Mouse (Mus musculus) liver, embryonic 12.5 days (tissue): Measurements from ENCODE around the gene Dcpp1. TPM values are rescaled to one million over a fixed set of nuclear protein-coding genes. Genes with fewer than 3 reads are reported as not detected.
"Not testable (repeated sequence)": the region's sequence is repeated elsewhere in the genome, so short reads cannot be mapped to it uniquely, and the experiment has no call there.

ENCODE experiments used
- ATAC-seq: fragments of 200-750 bp; cut with Nextera tagmentation; 2 replicates; pipeline ENCODE4 v1.8.0; 2017; ENCODE audit warnings: moderate number of reproducible peaks, mild to moderate bottlenecking, moderate library complexity
- H3K27ac ChIP-seq: fragments of 300-500 bp; sonication (generic); 2 replicates; pipeline ENCODE4 v1.5.1; 2016; ENCODE audit warnings: mild to moderate bottlenecking
- H3K27me3 ChIP-seq: fragments of 300-500 bp; sonication (generic); replicated peaks from 2 replicates; pipeline ENCODE4 v1.6.1; 2016; ENCODE audit warnings: mild to moderate bottlenecking, moderate library complexity
- H3K36me3 ChIP-seq: fragments of 300-500 bp; sonication (generic); 2 replicates; pipeline ENCODE4 v1.6.1; 2016; ENCODE audit warnings: mild to moderate bottlenecking, moderate library complexity
- H3K4me1 ChIP-seq: fragments of 300-500 bp; sonication (generic); 2 replicates; pipeline ENCODE4 v1.6.1; 2016
- H3K4me2 ChIP-seq: fragments of 300-500 bp; sonication (generic); 2 replicates; pipeline ENCODE4 v1.6.1; 2016; ENCODE audit warnings: mild to moderate bottlenecking, moderate library complexity
- H3K4me3 ChIP-seq: fragments of 300-500 bp; sonication (generic); 2 replicates; pipeline ENCODE4 v1.5.1; 2016; ENCODE audit warnings: mild to moderate bottlenecking, moderate library complexity
- H3K9ac ChIP-seq: fragments of 300-500 bp; sonication (generic); 2 replicates; pipeline ENCODE4 v1.6.1; 2016; ENCODE audit warnings: mild to moderate bottlenecking, moderate library complexity
- H3K9me3 ChIP-seq: fragments of 300-500 bp; sonication (generic); replicated peaks from 2 replicates; pipeline ENCODE4 v1.6.1; 2016; ENCODE audit warnings: mild to moderate bottlenecking, moderate library complexity
- WGBS: fragments of 180-500 bp; shearing (Covaris S2); methylation state at CpG from one replicate; pipeline ENCODE4 v1.1.7; 2016; ENCODE audit not compliant: insufficient replicate concordance; 5-methylcytosine and 5-hydroxymethylcytosine counted together
- polyA plus RNA-seq: library from polyadenylated mRNA; unstranded; fragments of >200 nt; fragmentation: Nextera tagmentation; extraction: Ambion mirVana; gene quantifications from 2 replicates; pipeline ENCODE4 v1.2.1, GENCODE M21; 2016

Dcpp1 gene
- polyA plus RNA-seq, 1 experiment from 2014 or later: not detected

GRCm38 (mm10) chr17:23857913-23858312 lies 22.8 kb upstream of the Dcpp1 start:
- no peak for ATAC-seq
- Histone ChIP-seq H3K27ac (no peak overlapping the region), H3K4me2 (no peak overlapping the region), H3K36me3 (no peaks in the 10 kb centered on the region), H3K9me3 (no peaks in the 10 kb centered on the region), H3K9ac (no peak overlapping the region), H3K4me1 (no peaks in the 10 kb centered on the region), H3K4me3 (no peak overlapping the region), H3K27me3 (peaks cover 5% of the 10 kb centered on the region; the same call in 1 of the 2 replicates)
- WGBS: 71% methylated on average over 2 of the region's 2 CpGs

- no peaks in the 10 kb centered on the region for H3K36me3 ChIP-seq
- no peak overlapping the region for H3K4me3 ChIP-seq
- H3K4me2 ChIP-seq: no peak overlapping the region
- WGBS: 63% methylated on average over 4 of the region's 4 CpGs
- H3K27ac ChIP-seq: no peak overlapping the region
- H3K27me3 ChIP-seq: 0 out of 2 replicates have a peak, but pooled peaks cover 5% of the 10 kb centered on the region
- ATAC-seq: no peak
- H3K4me1 ChIP-seq: no peaks in the 10 kb centered on the region
- H3K9ac ChIP-seq: no peak overlapping the region
- H3K9me3 ChIP-seq: no peaks in the 10 kb centered on the region
Measured at GRCm38 (mm10) chr17:23862926-23863325, 17.8 kb upstream of the Dcpp1 start.

GRCm38 (mm10) chr17:23867756-23868155 lies 12.9 kb upstream of the Dcpp1 start, which contains the start of gene Prss21:
Gene Prss21, plus strand, starts transcription at chr17:23868056.
- WGBS: 65% methylated on average over 15 of the region's 15 CpGs
- no peak within 1 kb of the TSS for H3K4me3 ChIP-seq
- no peak within 1 kb of the TSS for H3K27ac ChIP-seq
- H3K9ac ChIP-seq: no peak within 1 kb of the TSS
- no peak for ATAC-seq
- H3K36me3 ChIP-seq: no peaks in the 10 kb centered on the region
- H3K4me2 ChIP-seq: no peak within 1 kb of the TSS
- no peaks in the 10 kb centered on the region for H3K9me3 ChIP-seq
- H3K4me1 ChIP-seq: no peaks in the 10 kb centered on the region
- no peaks in the 10 kb centered on the region for H3K27me3 ChIP-seq

- Histone ChIP-seq H3K27ac (no peak overlapping the region), H3K27me3 (no peaks in the 10 kb centered on the region), H3K4me1 (no peaks in the 10 kb centered on the region), H3K9ac (no peak overlapping the region), H3K4me3 (no peak overlapping the region), H3K36me3 (no peaks in the 10 kb centered on the region), H3K9me3 (no peaks in the 10 kb centered on the region), H3K4me2 (no peak overlapping the region)
- ATAC-seq: no peak
- WGBS: 69% methylated on average over 11 of the region's 11 CpGs
Measured at GRCm38 (mm10) chr17:23868513-23868912, 12.2 kb upstream of the Dcpp1 start.

- no peak overlapping the region for H3K4me2 ChIP-seq
- no peak overlapping the region for H3K4me3 ChIP-seq
- no peaks in the 10 kb centered on the region for H3K4me1 ChIP-seq
- H3K27ac ChIP-seq: no peak overlapping the region
- no peak for ATAC-seq
- 41% methylated on average over 8 of the region's 8 CpGs for WGBS
- no peaks in the 10 kb centered on the region for H3K9me3 ChIP-seq
- H3K36me3 ChIP-seq: no peaks in the 10 kb centered on the region
- H3K27me3 ChIP-seq: no peaks in the 10 kb centered on the region
- H3K9ac ChIP-seq: no peak overlapping the region
Measured at GRCm38 (mm10) chr17:23873884-23874856, 6.5 kb upstream of the Dcpp1 start.

- Histone ChIP-seq H3K27ac (no peak overlapping the region), H3K4me3 (no peak overlapping the region), H3K9me3 (no peaks in the 10 kb centered on the region), H3K36me3 (no peaks in the 10 kb centered on the region), H3K4me2 (no peak overlapping the region), H3K27me3 (no peaks in the 10 kb centered on the region), H3K4me1 (no peaks in the 10 kb centered on the region), H3K9ac (no peak overlapping the region)
- WGBS: 35% methylated on average over 3 of the region's 3 CpGs
- ATAC-seq: no peak
Measured at GRCm38 (mm10) chr17:23876741-23877140, 3.9 kb upstream of the Dcpp1 start.

GRCm38 (mm10) chr17:23877166-23877565 lies 3.5 kb upstream of the Dcpp1 start:
- H3K4me2 ChIP-seq: no peak overlapping the region
- no peak overlapping the region for H3K27ac ChIP-seq
- no peak overlapping the region for H3K9ac ChIP-seq
- H3K4me1 ChIP-seq: no peaks in the 10 kb centered on the region
- no peaks in the 10 kb centered on the region for H3K27me3 ChIP-seq
- 81% methylated on average over 2 of the region's 2 CpGs for WGBS
- H3K4me3 ChIP-seq: no peak overlapping the region
- no peak for ATAC-seq
- H3K9me3 ChIP-seq: no peaks in the 10 kb centered on the region
- no peaks in the 10 kb centered on the region for H3K36me3 ChIP-seq

- not testable (repeated sequence) for H3K9ac ChIP-seq, H3K4me1 ChIP-seq, ATAC-seq, H3K9me3 ChIP-seq, H3K27me3 ChIP-seq, H3K27ac ChIP-seq, H3K36me3 ChIP-seq, H3K4me3 ChIP-seq, H3K4me2 ChIP-seq
- WGBS: 52% methylated on average over 4 of the region's 4 CpGs
Measured at GRCm38 (mm10) chr17:23917158-23917557, 36.5 kb downstream of the Dcpp1 start, which contains the start of gene Dcpp3. Gene Dcpp3, plus strand, starts transcription at chr17:23917458.

GRCm38 (mm10) chr17:23924531-23925007 lies 43.9 kb downstream of the Dcpp1 start:
- ATAC-seq: peak; percentile 96
- no peaks in the 10 kb centered on the region for H3K36me3 ChIP-seq
- no peaks in the 10 kb centered on the region for H3K9me3 ChIP-seq
- WGBS: 0% methylated on average over 29 of the region's 29 CpGs
- H3K27me3 ChIP-seq: no peaks in the 10 kb centered on the region; the same call in 1 of the 2 replicates
- peak overlapping the region; percentile 72 for H3K27ac ChIP-seq
- peak overlapping the region; percentile 61 for H3K4me3 ChIP-seq
- H3K9ac ChIP-seq: peak overlapping the region; percentile 65
- H3K4me1 ChIP-seq: peaks cover 19% of the 10 kb centered on the region
- H3K4me2 ChIP-seq: peak overlapping the region; percentile 82

- 2% methylated on average over 14 of the region's 14 CpGs for WGBS
- Histone ChIP-seq H3K9me3 (no peaks in the 10 kb centered on the region), H3K36me3 (no peaks in the 10 kb centered on the region), H3K9ac (peak overlapping the region; percentile 65), H3K27me3 (no peaks in the 10 kb centered on the region; the same call in 1 of the 2 replicates), H3K4me3 (peak overlapping the region; percentile 61), H3K27ac (peak overlapping the region; percentile 72), H3K4me1 (peaks cover 19% of the 10 kb centered on the region), H3K4me2 (peak overlapping the region; percentile 82)
- peak; percentile 63 for ATAC-seq
Measured at GRCm38 (mm10) chr17:23925090-23925493, 44.4 kb downstream of the Dcpp1 start.

GRCm38 (mm10) chr17:23931157-23931556 lies 50.5 kb downstream of the Dcpp1 start:
- no peak overlapping the region for H3K4me3 ChIP-seq

More at GRCm38 (mm10) chr17:23931157-23931556, 50.5 kb downstream of the Dcpp1 start:
- Histone ChIP-seq H3K36me3 (no peaks in the 10 kb centered on the region), H3K9me3 (no peaks in the 10 kb centered on the region), H3K4me2 (no peak overlapping the region), H3K27ac (no peak overlapping the region), H3K9ac (no peak overlapping the region), H3K4me1 (peaks cover 5% of the 10 kb centered on the region; the same call in 1 of the 2 replicates), H3K27me3 (no peaks in the 10 kb centered on the region; the same call in 1 of the 2 replicates)
- 25% methylated on average over 5 of the region's 5 CpGs for WGBS
- no peak for ATAC-seq
